Mouse (Mus musculus): ENCODE data around the gene Tex50.

DNA sequence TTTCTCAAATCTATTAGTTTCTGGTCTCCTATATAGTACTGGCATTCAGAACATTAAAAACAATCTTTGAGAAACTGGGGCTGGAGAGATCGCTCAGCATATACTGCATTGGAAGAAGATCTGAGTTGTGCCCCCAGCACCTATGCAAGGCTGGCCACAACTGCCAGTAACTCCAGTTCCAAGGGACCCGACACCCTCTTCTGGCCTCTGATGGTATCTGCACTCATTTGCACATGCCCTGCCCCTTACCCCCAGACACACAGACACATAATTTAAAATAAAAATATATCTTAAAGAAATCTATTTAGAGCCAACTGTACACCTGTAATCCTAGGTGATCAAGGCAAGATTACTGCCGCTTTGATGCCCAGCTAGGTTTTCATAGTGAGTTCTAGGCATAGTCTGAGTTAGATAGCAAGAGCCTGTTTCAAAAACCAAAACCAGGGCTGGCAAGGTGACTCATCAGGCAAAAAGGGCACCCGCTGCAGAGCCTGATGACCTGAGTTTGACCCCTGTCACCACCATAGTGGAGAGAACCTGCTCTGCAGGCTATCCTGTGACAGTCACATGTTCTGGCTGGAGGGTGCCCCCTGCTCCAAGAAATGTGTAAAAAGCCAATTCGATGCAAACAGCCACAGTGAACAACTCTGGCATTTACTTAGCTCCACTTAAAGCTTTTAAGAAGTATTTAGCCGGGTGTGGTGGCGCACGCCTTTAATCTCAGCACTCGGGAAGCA, 18.9 kb downstream of the Tex50 start:
- TF ChIP-seq POLR2A (IDR thresholded peaks at IDR 0.05; ENCODE audit: low read depth, low read length) (no peak), CTCF (IDR thresholded peaks at IDR 0.05; ENCODE audit: extremely low read depth, insufficient read length, insufficient replicate concordance, low read depth, low read length) (no peak)

Measured in small intestine, adult 2 months (tissue).